Mouse (Mus musculus) heart, embryonic 10.5 days (tissue): ENCODE measurements around the gene Lrrc75b. TPM values are rescaled to one million over a fixed set of nuclear protein-coding genes. Genes with fewer than 3 reads are reported as not detected.

Experiments used
- DNase-seq: peaks from one replicate; pipeline ENCODE4 v3.0.0-alpha.2; 2017; ENCODE audit warnings: low spot score
- H3K27ac ChIP-seq: fragments of 300-500 bp; sonication (generic); 2 replicates; pipeline ENCODE4 v1.5.1; 2016; ENCODE audit warnings: mild to moderate bottlenecking
- H3K27me3 ChIP-seq: fragments of 300-500 bp; sonication (generic); 2 replicates; pipeline ENCODE4 v1.6.1; 2016; ENCODE audit warnings: mild to moderate bottlenecking; ENCODE audit not compliant: poor library complexity, insufficient read depth, severe bottlenecking
- H3K36me3 ChIP-seq: fragments of 300-500 bp; sonication (generic); 2 replicates; pipeline ENCODE4 v1.6.1; 2016; ENCODE audit warnings: mild to moderate bottlenecking, moderate library complexity
- H3K4me1 ChIP-seq: fragments of 300-500 bp; sonication (generic); 2 replicates; pipeline ENCODE4 v1.6.1; 2016; ENCODE audit warnings: mild to moderate bottlenecking
- H3K4me3 ChIP-seq: fragments of 300-500 bp; sonication (generic); 2 replicates; pipeline ENCODE4 v1.5.1; 2016; ENCODE audit warnings: mild to moderate bottlenecking, moderate library complexity
- H3K9me3 ChIP-seq: fragments of 300-500 bp; sonication (generic); 2 replicates; pipeline ENCODE4 v1.6.1; 2016; ENCODE audit warnings: mild to moderate bottlenecking, moderate library complexity
- WGBS: fragments of 180-500 bp; shearing (Covaris S2); methylation state at CpG from one replicate; pipeline ENCODE4 v1.1.7; 2016; 5-methylcytosine and 5-hydroxymethylcytosine counted together
- polyA plus RNA-seq: library from polyadenylated mRNA; unstranded; fragments of >200 nt; fragmentation: Nextera tagmentation; extraction: Ambion mirVana; gene quantifications from 2 replicates; pipeline ENCODE4 v1.2.1, GENCODE M21; 2016

Lrrc75b gene
- polyA plus RNA-seq, 1 experiment from 2014 or later = 1.1 TPM

DNA sequence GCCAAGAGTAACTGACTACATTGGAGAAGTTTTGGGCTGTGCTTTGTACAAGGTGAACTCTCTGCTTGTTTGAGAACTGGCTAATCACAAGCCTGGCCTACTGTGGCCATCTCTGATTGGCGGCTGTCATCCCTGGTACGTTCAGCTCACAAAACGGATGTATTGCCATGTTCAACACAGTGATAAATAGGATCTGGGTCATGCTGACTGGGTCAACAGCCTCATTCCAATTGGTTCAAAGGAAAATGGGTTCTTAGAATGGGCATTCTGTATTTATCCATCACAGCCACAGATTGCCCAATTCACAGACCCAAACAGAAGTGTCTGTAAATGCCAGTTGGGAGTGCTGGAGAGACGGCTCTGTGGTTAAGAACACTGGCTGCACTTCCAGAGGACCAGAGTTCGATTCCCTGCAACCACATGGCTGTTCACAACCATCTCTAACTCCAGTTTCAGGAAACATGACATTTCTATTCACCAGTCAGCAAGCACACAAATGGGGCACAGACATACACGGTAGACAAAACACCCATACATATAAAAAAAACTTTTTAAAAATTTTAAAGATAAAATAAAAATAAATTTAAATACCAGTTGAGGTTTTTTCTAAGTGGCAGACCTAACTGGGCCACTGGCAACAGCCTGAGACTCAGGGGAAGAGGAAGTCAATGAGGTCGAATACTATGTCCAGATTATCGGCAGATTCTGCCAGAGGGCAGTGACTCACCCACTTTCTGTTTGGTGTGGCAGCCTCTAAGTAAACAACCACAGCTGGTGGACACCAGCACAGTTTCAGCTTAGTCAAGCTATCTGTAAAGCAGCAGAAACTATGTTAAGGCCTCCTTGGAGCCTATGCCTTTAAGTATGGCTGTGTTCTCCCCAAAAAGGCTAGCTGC lies 55.6 kb downstream of the Lrrc75b start:
- H3K27ac ChIP-seq = no peak overlapping the region
- H3K9me3 ChIP-seq = no peaks in the 10 kb centered on the region
- WGBS = 82% methylated on average over 8 of the region's 8 CpGs
- no peak for DNase-seq
- no peak overlapping the region for H3K4me3 ChIP-seq
- peaks cover 6% of the 10 kb centered on the region for H3K4me1 ChIP-seq
- H3K27me3 ChIP-seq = no peaks in the 10 kb centered on the region
- H3K36me3 ChIP-seq = peaks cover 36% of the 10 kb centered on the region

DNA sequence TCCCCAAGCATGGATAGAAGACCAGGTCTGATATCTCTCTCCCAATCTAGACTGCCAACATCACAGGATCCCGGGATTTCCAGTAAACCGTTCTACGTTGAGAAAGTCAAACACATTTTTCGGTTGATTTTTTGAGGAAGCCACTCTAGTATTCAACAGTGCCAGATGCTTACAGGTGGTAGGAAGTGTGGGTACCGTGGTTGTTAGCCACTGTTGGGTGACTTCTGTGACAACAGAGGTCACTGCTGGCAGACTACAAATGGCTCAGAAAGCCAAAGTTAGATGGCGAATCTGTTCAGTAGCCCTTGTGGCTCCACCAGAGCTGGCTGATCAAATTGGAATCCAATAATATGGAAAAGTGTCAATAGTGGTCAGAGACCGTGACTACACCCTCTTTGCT lies 56.4 kb downstream of the Lrrc75b start:
- Histone ChIP-seq H3K4me1 (peaks cover 6% of the 10 kb centered on the region), H3K36me3 (peaks cover 28% of the 10 kb centered on the region), H3K9me3 (no peaks in the 10 kb centered on the region), H3K4me3 (no peak overlapping the region), H3K27ac (no peak overlapping the region), H3K27me3 (no peaks in the 10 kb centered on the region)
- 92% methylated on average over 7 of the region's 7 CpGs for WGBS
- no peak for DNase-seq

- no peak overlapping the region for H3K4me3 ChIP-seq
- H3K27ac ChIP-seq = no peak overlapping the region
- no peak for DNase-seq
- H3K36me3 ChIP-seq = peaks cover 8% of the 10 kb centered on the region; the same call in 1 of the 2 replicates
- H3K27me3 ChIP-seq = no peaks in the 10 kb centered on the region
- H3K4me1 ChIP-seq = peaks cover 6% of the 10 kb centered on the region
- no peaks in the 10 kb centered on the region for H3K9me3 ChIP-seq
- 81% methylated on average over 1 of the region's 1 CpGs for WGBS
Measured at GRCm38 (mm10) chr10:75501641-75502040, 58.5 kb downstream of the Lrrc75b start.

DNA sequence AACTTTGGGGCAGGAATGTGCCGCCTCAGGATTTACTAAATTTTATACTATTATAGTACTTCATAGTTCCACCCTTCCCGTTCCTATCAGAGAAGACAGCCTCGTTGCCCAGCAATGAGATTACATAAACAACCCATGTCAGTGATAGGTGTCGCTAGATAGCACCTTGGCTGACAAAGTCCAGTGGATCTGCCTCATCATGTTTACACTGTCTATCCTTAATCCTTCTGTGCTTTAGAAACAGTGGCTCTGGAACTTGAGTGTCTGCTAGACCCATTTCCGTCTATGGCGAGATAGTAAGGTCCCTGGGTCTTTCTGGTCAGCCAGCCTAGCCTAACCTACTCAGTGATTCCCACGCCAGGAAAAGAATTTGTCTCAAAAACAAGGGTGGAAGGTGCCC lies 59.8 kb downstream of the Lrrc75b start:
- Histone ChIP-seq H3K4me3 (no peak overlapping the region), H3K36me3 (peaks cover 5% of the 10 kb centered on the region; the same call in 1 of the 2 replicates), H3K27ac (no peak overlapping the region), H3K4me1 (peaks cover 8% of the 10 kb centered on the region), H3K9me3 (no peaks in the 10 kb centered on the region), H3K27me3 (no peaks in the 10 kb centered on the region)
- no peak for DNase-seq
- WGBS = 37% methylated on average over 7 of the region's 7 CpGs

Other genes with a start within 250 kb of the Lrrc75b start
- 3.5 and 3.6 TPM in 2 replicates for gene Adora2a, start 243.5 kb downstream of the Lrrc75b start, polyA plus RNA-seq
- gene Upb1, start 159.2 kb downstream of the Lrrc75b start, polyA plus RNA-seq = 0.10 and 1.6 TPM in 2 replicates
- gene Snrpd3, start 42.8 kb downstream of the Lrrc75b start, polyA plus RNA-seq = 139 and 148 TPM in 2 replicates
- gene Gucd1, start 42.4 kb downstream of the Lrrc75b start, polyA plus RNA-seq = 24.0 and 28.8 TPM in 2 replicates
- 0.27 and 1.9 TPM in 2 replicates for gene Ggt1, start 1.3 kb upstream of the Lrrc75b start, polyA plus RNA-seq
- 1.4 and 4.9 TPM in 2 replicates for gene Ggt5, start 29.0 kb upstream of the Lrrc75b start, polyA plus RNA-seq
- 1.3 and 1.4 TPM in 2 replicates for gene Susd2, start 83.7 kb upstream of the Lrrc75b start, polyA plus RNA-seq
- gene Cabin1, start 204.0 kb upstream of the Lrrc75b start, polyA plus RNA-seq = 20.0 and 24.0 TPM in 2 replicates
- gene Ddt, start 213.1 kb upstream of the Lrrc75b start, polyA plus RNA-seq = 51.9 and 108 TPM in 2 replicates
- not detected in 2 replicates for gene Gm20441, start 220.6 kb upstream of the Lrrc75b start, polyA plus RNA-seq
- 2.6 and 4.2 TPM in 2 replicates for gene Gstt3, start 221.1 kb upstream of the Lrrc75b start, polyA plus RNA-seq
- gene Gstt1, start 238.3 kb upstream of the Lrrc75b start, polyA plus RNA-seq = 5.1 and 17.3 TPM in 2 replicates